Mouse (Mus musculus) limb, embryonic 15.5 days (tissue): Measurements from ENCODE around the gene Dnase2a. TPM values are rescaled to one million over a fixed set of nuclear protein-coding genes. Genes with fewer than 3 reads are reported as not detected.

Experiments used
- ATAC-seq: fragments of 200-750 bp; cut with Nextera tagmentation; 2 replicates; pipeline ENCODE4 v1.8.0; 2017; ENCODE audit warnings: low read depth, moderate TSS enrichment; ENCODE audit not compliant: insufficient number of reproducible peaks, low FRiP score, low TSS enrichment
- H3K27ac ChIP-seq: fragments of 300-500 bp; sonication (generic); 2 replicates; pipeline ENCODE4 v1.5.1; 2015; ENCODE audit warnings: moderate library complexity, mild to moderate bottlenecking, inconsistent platforms
- H3K27me3 ChIP-seq: fragments of 300-500 bp; sonication (generic); 2 replicates; pipeline ENCODE4 v1.6.1; 2015; ENCODE audit warnings: inconsistent platforms
- H3K36me3 ChIP-seq: fragments of 300-500 bp; sonication (generic); 2 replicates; pipeline ENCODE4 v1.6.1; 2015; ENCODE audit warnings: inconsistent platforms
- H3K4me1 ChIP-seq: fragments of 300-500 bp; sonication (generic); 2 replicates; pipeline ENCODE4 v1.6.1; 2015; ENCODE audit warnings: inconsistent platforms
- H3K4me2 ChIP-seq: fragments of 300-500 bp; sonication (generic); 2 replicates; pipeline ENCODE4 v1.6.1; 2015; ENCODE audit warnings: mild to moderate bottlenecking, inconsistent platforms
- H3K4me3 ChIP-seq: fragments of 300-500 bp; sonication (generic); 2 replicates; pipeline ENCODE4 v1.5.1; 2015; ENCODE audit warnings: mild to moderate bottlenecking, inconsistent platforms
- H3K9ac ChIP-seq: fragments of 300-500 bp; sonication (generic); 2 replicates; pipeline ENCODE4 v1.6.1; 2015; ENCODE audit warnings: inconsistent platforms
- H3K9me3 ChIP-seq: fragments of 300-500 bp; sonication (generic); 2 replicates; pipeline ENCODE4 v1.6.1; 2016; ENCODE audit warnings: inconsistent platforms
- WGBS: fragments of 180-500 bp; shearing (Covaris S2); methylation state at CpG from one replicate; pipeline ENCODE4 v1.1.7; 2015; 5-methylcytosine and 5-hydroxymethylcytosine counted together
- microRNA-seq: library from miRNA; unstranded; fragments of <30 nt; microRNA quantifications from one replicate; pipeline ENCODE4, GENCODE M21; 2016
- polyA plus RNA-seq: library from polyadenylated mRNA; unstranded; fragments of >200 nt; fragmentation: Nextera tagmentation; extraction: Ambion mirVana; gene quantifications from 2 replicates; pipeline ENCODE4 v1.2.1, GENCODE M21; 2015

Dnase2a gene
- polyA plus RNA-seq, 1 experiment from 2014 or later: 22.1 TPM

DNA sequence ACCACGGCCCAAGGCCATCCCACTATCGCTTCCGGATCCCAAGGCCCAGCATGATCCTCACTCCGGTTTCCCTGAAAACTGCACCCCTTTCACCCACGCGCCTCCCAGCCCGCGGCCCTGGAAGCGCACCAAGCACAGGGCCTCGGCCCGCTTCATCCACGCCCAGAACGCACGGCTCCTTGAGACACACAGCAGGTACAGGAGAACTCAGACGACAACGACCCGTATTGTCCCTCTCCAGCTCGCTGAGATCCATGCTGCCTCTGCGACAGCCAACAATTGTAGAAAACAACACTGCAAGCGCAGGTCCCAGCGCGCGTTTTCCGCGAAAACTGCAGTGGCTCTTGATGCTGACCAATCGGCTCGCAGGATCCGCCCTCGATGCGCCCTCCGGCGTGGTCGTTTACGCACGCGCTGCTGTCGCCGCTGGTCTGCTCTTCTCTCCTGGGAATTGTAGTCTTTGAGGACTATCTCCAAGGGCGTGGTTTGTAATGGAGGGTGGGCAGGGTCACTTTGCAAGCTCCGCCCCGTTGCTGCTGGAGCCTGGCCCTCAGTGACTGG is 57.5 kb downstream of the Dnase2a start:
- 0% methylated on average over 41 of the region's 41 CpGs for WGBS
- peak overlapping the region; percentile 65 for H3K4me3 ChIP-seq
- no peaks in the 10 kb centered on the region for H3K9me3 ChIP-seq
- peaks cover 33% of the 10 kb centered on the region for H3K4me1 ChIP-seq
- H3K36me3 ChIP-seq: peaks cover 8% of the 10 kb centered on the region; the same call in 1 of the 2 replicates
- H3K27me3 ChIP-seq: no peaks in the 10 kb centered on the region
- H3K4me2 ChIP-seq: peak overlapping the region; percentile 79
- peak; percentile 78 for ATAC-seq
- H3K9ac ChIP-seq: peak overlapping the region; percentile 64
- H3K27ac ChIP-seq: peak overlapping the region; percentile 82

DNA sequence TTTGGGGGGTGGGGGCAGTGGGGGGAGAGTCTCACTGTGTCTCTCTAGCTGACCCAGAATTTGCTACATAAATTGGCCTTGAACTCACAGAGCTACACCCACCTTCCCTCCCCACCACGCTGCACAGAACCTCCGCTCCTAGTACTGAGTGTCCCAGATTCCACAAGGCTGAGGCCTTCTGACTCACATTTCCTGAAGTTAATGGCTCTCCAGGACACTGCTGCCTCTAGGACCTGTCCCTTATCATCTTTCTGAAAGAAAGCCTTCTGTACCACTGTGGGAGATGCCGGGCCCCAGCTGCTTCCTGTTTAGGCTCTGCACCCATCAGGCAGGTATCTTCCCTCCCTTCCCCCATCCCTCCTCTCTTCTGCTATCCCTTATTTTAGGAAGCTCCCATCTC is 58.2 kb downstream of the Dnase2a start:
- no peak for ATAC-seq
- H3K9ac ChIP-seq: no peak overlapping the region
- peaks cover 14% of the 10 kb centered on the region for H3K36me3 ChIP-seq
- H3K4me2 ChIP-seq: peak overlapping the region; percentile 79; the same call in 1 of the 2 replicates
- H3K27ac ChIP-seq: peak overlapping the region; percentile 55
- peak overlapping the region; percentile 65; the same call in 1 of the 2 replicates for H3K4me3 ChIP-seq
- H3K4me1 ChIP-seq: peaks cover 39% of the 10 kb centered on the region
- WGBS: 57% methylated on average over 3 of the region's 3 CpGs
- no peaks in the 10 kb centered on the region for H3K9me3 ChIP-seq
- H3K27me3 ChIP-seq: no peaks in the 10 kb centered on the region

DNA sequence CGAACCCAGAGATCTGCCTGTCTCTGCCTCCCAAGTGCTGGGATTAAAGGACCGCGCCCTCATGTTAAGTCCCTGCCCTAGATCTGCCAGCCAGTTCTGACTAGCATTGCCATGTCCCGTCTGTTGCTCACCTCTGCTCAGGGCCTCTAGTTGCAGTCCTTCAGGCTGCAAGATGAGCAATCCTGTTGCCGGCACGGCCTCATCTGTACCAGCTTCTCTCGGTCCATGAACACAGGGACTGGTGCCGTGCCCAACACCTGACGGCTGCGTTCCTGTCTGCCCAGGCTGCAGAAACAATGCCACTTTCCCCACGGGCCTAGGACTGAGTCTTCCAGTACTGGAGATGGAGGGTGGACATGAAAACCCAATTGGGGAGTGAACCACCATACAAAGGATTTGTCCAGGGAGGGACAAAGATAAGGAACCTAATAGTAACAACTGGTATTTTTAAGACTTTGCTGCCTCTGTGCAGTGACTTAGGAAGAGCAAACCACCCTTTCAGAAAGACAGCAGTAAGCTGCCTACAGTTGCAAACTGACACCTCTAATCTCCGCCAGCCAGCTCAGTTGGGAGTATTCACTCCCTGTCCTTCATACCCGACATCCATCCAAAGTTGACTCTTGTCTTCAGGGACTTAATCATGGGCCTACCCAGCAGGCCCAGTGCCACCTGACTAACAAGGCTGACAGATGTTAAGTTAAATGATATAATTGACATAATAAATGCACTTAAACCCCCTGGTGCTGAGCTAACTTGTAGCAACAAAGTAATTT is 59.4 kb downstream of the Dnase2a start:
- no peak overlapping the region for H3K4me3 ChIP-seq
- H3K4me2 ChIP-seq: no peak overlapping the region
- H3K4me1 ChIP-seq: peaks cover 40% of the 10 kb centered on the region
- no peaks in the 10 kb centered on the region for H3K9me3 ChIP-seq
- 90% methylated on average over 13 of the region's 13 CpGs for WGBS
- peaks cover 21% of the 10 kb centered on the region for H3K36me3 ChIP-seq
- H3K9ac ChIP-seq: no peak overlapping the region
- ATAC-seq: no peak
- H3K27ac ChIP-seq: peak overlapping the region; percentile 87; the same call in 1 of the 2 replicates
- H3K27me3 ChIP-seq: no peaks in the 10 kb centered on the region

DNA sequence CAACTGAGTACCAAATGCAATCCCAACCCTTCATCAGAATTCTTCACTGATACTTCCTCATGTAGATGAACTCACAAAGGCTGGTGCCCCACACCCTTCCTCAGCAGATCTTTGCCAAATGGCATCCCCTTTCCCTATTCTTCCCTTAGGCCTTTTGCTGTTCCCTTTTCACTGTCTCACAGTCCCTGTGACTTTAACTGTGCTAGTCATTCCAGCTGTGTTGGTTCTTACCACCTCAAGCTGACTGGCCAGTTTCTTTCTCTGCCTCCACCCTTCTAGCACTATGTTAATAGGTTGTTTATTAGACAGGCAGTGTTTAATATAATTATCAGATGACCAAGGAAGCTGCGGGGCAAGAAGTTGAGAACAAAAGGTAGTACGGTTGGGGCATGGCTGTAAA is 60.3 kb downstream of the Dnase2a start:
- H3K4me3 ChIP-seq: peak overlapping the region; percentile 58
- H3K27me3 ChIP-seq: no peaks in the 10 kb centered on the region
- H3K27ac ChIP-seq: peak overlapping the region; percentile 87
- 8% methylated on average over 2 of the region's 2 CpGs for WGBS
- H3K36me3 ChIP-seq: peaks cover 29% of the 10 kb centered on the region
- H3K9ac ChIP-seq: peak overlapping the region; percentile 64
- peaks cover 40% of the 10 kb centered on the region for H3K4me1 ChIP-seq
- no peak for ATAC-seq
- peak overlapping the region; percentile 83 for H3K4me2 ChIP-seq
- H3K9me3 ChIP-seq: no peaks in the 10 kb centered on the region

DNA sequence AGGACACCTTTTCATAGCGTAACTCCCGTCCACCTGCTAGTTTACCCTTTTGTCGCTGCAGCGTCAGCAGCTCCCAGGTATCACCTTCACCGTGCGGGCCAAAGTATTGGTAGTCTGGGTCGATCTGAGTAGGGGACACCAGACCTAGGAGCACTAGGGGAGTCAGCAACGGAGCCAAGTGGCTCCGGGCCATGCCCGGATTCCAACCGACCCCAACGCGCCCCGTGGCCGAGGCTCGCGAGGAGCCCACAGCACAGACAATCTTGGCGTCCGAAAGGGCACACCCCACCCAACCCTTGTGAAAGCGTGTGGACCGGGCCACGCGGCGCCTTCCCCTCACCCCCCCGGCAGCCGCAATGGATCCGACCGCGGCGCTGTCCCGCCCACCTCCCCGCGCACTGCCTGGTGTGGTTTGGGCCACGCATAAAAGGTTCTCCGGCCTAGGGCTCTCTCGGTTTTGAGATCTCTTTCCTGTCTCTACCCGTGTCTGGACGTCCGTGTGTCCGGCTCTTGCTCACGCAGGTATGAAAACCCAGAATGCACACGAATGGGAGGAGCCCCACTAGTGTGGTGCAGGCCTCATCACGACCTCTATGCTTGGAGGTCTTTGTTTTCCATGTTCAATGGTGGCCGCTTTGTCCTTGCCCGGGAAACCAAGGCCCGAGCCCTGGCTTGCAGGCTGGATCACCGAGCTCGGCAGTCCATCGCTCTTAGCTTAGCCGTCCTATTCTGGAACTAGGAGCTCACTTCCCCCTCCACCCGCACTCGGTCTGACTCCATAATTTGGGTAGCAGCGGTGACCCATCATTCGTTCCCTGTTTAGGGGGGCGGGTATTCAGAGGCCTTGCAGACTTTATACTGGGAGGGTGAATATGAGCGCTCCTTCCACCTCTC is 61.1 kb downstream of the Dnase2a start, which contains the start of the genes Gm49661, Prdx2 and Rnaseh2a:
Gene Gm49661, minus strand, starts transcription at position 193 of the 894 bp plus-strand sequence.
Gene Prdx2, plus strand, starts transcription at position 347 of the 894 bp plus-strand sequence.
Gene Rnaseh2a, minus strand, starts transcription at position 527 of the 894 bp plus-strand sequence.
- H3K9ac ChIP-seq: peak within 1 kb of the TSS; percentile 64
- H3K4me2 ChIP-seq: peak within 1 kb of the TSS; percentile 83
- ATAC-seq: peak; percentile 66
- peaks cover 40% of the 10 kb centered on the region for H3K4me1 ChIP-seq
- peak within 1 kb of the TSS; percentile 87 for H3K27ac ChIP-seq
- no peaks in the 10 kb centered on the region for H3K27me3 ChIP-seq
- peak within 1 kb of the TSS; percentile 58 for H3K4me3 ChIP-seq
- under 1% methylated on average over 56 of the region's 56 CpGs for WGBS
- no peaks in the 10 kb centered on the region for H3K9me3 ChIP-seq
- peaks cover 37% of the 10 kb centered on the region for H3K36me3 ChIP-seq

DNA sequence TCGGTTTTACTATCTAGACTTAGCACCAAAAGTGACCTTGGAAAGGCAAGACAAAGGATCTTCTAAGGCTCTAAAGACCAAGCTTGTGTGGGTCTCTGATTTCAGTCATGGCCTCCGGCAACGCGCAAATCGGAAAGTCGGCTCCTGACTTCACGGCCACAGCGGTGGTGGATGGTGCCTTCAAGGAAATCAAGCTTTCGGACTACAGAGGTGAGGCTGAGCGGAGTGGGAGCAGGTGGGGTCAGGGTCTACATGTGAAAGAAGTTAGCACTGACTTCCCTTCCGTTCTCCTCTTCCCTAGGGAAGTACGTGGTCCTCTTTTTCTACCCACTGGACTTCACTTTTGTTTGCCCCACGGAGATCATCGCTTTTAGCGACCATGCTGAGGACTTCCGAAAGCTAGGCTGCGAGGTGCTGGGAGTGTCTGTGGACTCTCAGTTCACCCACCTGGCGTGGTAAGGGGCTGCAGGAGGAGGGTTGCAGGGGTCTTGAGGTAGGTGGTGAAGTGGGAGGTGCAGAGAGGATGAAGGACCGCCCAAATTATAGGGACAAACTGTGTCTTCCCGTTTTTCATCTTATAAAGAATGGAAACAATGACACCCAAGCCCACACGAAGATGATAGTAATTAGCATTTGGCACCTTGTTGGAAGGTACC is 61.9 kb downstream of the Dnase2a start:
- H3K4me1 ChIP-seq: peaks cover 36% of the 10 kb centered on the region
- 6% methylated on average over 21 of the region's 21 CpGs for WGBS
- H3K27ac ChIP-seq: peak overlapping the region; percentile 87
- no peaks in the 10 kb centered on the region for H3K9me3 ChIP-seq
- H3K9ac ChIP-seq: peak overlapping the region; percentile 64
- H3K4me2 ChIP-seq: peak overlapping the region; percentile 83
- peak overlapping the region; percentile 58 for H3K4me3 ChIP-seq
- no peaks in the 10 kb centered on the region for H3K27me3 ChIP-seq
- ATAC-seq: no peak
- H3K36me3 ChIP-seq: peaks cover 44% of the 10 kb centered on the region

DNA sequence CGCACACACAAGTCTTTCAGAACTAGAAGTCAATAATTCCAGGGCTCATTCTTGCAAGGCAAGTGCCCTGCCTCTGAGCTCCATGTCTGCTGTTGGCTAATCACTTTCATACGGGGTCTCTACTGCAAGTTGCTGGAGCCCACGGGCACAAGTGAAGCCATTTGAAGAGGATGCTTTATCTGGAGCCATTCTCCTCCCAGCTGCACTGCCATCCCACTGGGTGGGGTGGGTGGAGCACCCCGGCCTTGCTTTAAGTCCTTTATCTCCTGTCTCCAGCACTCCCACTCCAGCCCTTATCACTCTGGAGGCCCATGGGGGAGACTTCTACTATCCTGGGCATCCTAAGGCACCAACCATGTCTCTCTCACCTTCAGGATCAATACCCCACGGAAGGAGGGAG is 62.6 kb downstream of the Dnase2a start:
- Histone ChIP-seq H3K4me3 (peak overlapping the region; percentile 58), H3K27me3 (no peaks in the 10 kb centered on the region), H3K27ac (no peak overlapping the region), H3K9me3 (no peaks in the 10 kb centered on the region), H3K36me3 (peaks cover 44% of the 10 kb centered on the region), H3K4me2 (peak overlapping the region; percentile 83), H3K9ac (0 out of 2 replicates have a peak overlapping the region, but pooled peaks have one; percentile 26), H3K4me1 (peaks cover 37% of the 10 kb centered on the region)
- WGBS: 58% methylated on average over 5 of the region's 5 CpGs
- no peak for ATAC-seq

Small RNA genes lying within 50 kb of the gene (microRNA-seq; reads per million reads assigned to microRNA genes)
- not detected for gene Gm24197
- gene Mir7069: 1.2 reads per million

Other genes starting within 250 kb of the Dnase2a start
- gene Ier2, start 245.7 kb upstream of the Dnase2a start, polyA plus RNA-seq: 80.6 and 81.7 TPM in 2 replicates
- gene Trmt1, start 222.3 kb upstream of the Dnase2a start, polyA plus RNA-seq: 63.3 and 64.5 TPM in 2 replicates
- 13.5 and 13.8 TPM in 2 replicates for gene Nacc1, start 220.7 kb upstream of the Dnase2a start, polyA plus RNA-seq
- gene Lyl1, start 207.1 kb upstream of the Dnase2a start, polyA plus RNA-seq: 5.6 and 6.0 TPM in 2 replicates
- gene G430095P16Rik, start 185.6 kb upstream of the Dnase2a start, polyA plus RNA-seq: 3.8 and 5.5 TPM in 2 replicates
- 87.0 and 100 TPM in 2 replicates for gene Nfix, start 108.2 kb upstream of the Dnase2a start, polyA plus RNA-seq
- gene Dand5, start 85.7 kb upstream of the Dnase2a start, polyA plus RNA-seq: 7.5 and 8.0 TPM in 2 replicates
- gene Gadd45gip1, start 77.0 kb upstream of the Dnase2a start, polyA plus RNA-seq: 44.7 and 45.6 TPM in 2 replicates
- 102 and 122 TPM in 2 replicates for gene Rad23a, start 67.9 kb upstream of the Dnase2a start, polyA plus RNA-seq
- 1,060 and 1,089 TPM in 2 replicates for gene Calr, start 61.6 kb upstream of the Dnase2a start, polyA plus RNA-seq
- 94.4 and 98.2 TPM in 2 replicates for gene Farsa, start 51.6 kb upstream of the Dnase2a start, polyA plus RNA-seq
- 58.0 and 70.0 TPM in 2 replicates for gene Syce2, start 36.4 kb upstream of the Dnase2a start, polyA plus RNA-seq
- 31.1 and 34.3 TPM in 2 replicates for gene Gcdh, start 14.6 kb upstream of the Dnase2a start, polyA plus RNA-seq
- gene Klf1, start 6.6 kb upstream of the Dnase2a start, polyA plus RNA-seq: 1.4 and 2.5 TPM in 2 replicates
- gene Mast1, start 28.8 kb downstream of the Dnase2a start, polyA plus RNA-seq: 0.34 and 0.35 TPM in 2 replicates
- 0.19 and 0.24 TPM in 2 replicates for gene Rtbdn, start 38.4 kb downstream of the Dnase2a start, polyA plus RNA-seq
- gene Gm49661, start 60.9 kb downstream of the Dnase2a start, polyA plus RNA-seq: not detected in 2 replicates
- 635 and 681 TPM in 2 replicates for gene Prdx2, start 61.0 kb downstream of the Dnase2a start, polyA plus RNA-seq
- gene Rnaseh2a, start 61.2 kb downstream of the Dnase2a start, polyA plus RNA-seq: 95.2 and 95.6 TPM in 2 replicates
- gene Junb, start 70.2 kb downstream of the Dnase2a start, polyA plus RNA-seq: 30.4 and 42.5 TPM in 2 replicates
- gene Hook2, start 82.0 kb downstream of the Dnase2a start, polyA plus RNA-seq: 26.9 and 28.8 TPM in 2 replicates
- gene Best2, start 106.0 kb downstream of the Dnase2a start, polyA plus RNA-seq: 0.12 TPM in 2 replicates
- gene Asna1, start 116.7 kb downstream of the Dnase2a start, polyA plus RNA-seq: 113 and 117 TPM in 2 replicates
- 86.7 and 102 TPM in 2 replicates for gene Trir, start 118.3 kb downstream of the Dnase2a start, polyA plus RNA-seq
- 32.7 and 33.7 TPM in 2 replicates for gene Tnpo2, start 128.4 kb downstream of the Dnase2a start, polyA plus RNA-seq
- gene Fbxw9, start 151.5 kb downstream of the Dnase2a start, polyA plus RNA-seq: 30.1 and 32.3 TPM in 2 replicates
- gene Gm5741, start 159.4 kb downstream of the Dnase2a start, polyA plus RNA-seq: not detected in 2 replicates
- 41.5 and 48.9 TPM in 2 replicates for gene Dhps, start 163.2 kb downstream of the Dnase2a start, polyA plus RNA-seq
- gene Wdr83os, start 172.2 kb downstream of the Dnase2a start, polyA plus RNA-seq: 106 and 111 TPM in 2 replicates
- 40.5 and 42.4 TPM in 2 replicates for gene Wdr83, start 172.7 kb downstream of the Dnase2a start, polyA plus RNA-seq
- gene Man2b1, start 174.7 kb downstream of the Dnase2a start, polyA plus RNA-seq: 39.8 and 42.1 TPM in 2 replicates
- gene Zfp791, start 214.5 kb downstream of the Dnase2a start, polyA plus RNA-seq: 2.2 and 2.5 TPM in 2 replicates
- not detected in 2 replicates for gene Cks1brt, start 243.4 kb downstream of the Dnase2a start, polyA plus RNA-seq